ENCODE assay signal across 8 mouse cellular contexts in genomic region chr10:43171106-43171505, GRCm38 (mm10). TPM values are rescaled to one million over a fixed set of nuclear protein-coding genes. Genes with fewer than 3 reads are reported as not detected.
A peak's percentile ranks its signal among the peaks of the same experiment; 100 is the strongest.
DNase-seq lines count a peak whose midpoint lies in the region; ATAC-seq lines count a peak whose summit lies in the region.

No protein-coding gene starts in this region.

- H3K36me3 ChIP-seq in midbrain, embryonic 15.5 days (replicated peaks): no peaks in the 10 kb centered on the region

- WGBS in midbrain, embryonic 15.5 days: 6% methylated on average over 8 of the region's 8 CpGs

- peaks cover 52% of the 10 kb centered on the region for H3K4me1 ChIP-seq in midbrain, embryonic 15.5 days

- DNase-seq in cerebellum, postnatal 10 days: peak; percentile 49 to 53
- DNase-seq in cerebellum, adult 11 months: no peak
- peak; percentile 62 for DNase-seq in embryo, embryonic 9.5 days (ENCODE audit: extremely low spot score)
- peak; percentile 36 to 44 for DNase-seq in heart, postnatal 10 days
- no peak for DNase-seq in thymus, postnatal 25 days
- no peak for DNase-seq in lung, postnatal 10 days
- DNase-seq in B cell, adult 2 months: no peak

- peak overlapping the region; percentile 25 for H3K9ac ChIP-seq in midbrain, embryonic 15.5 days

- ATAC-seq in midbrain, embryonic 15.5 days (replicated peaks): no peak

- H3K27me3 ChIP-seq in midbrain, embryonic 15.5 days (replicated peaks): no peaks in the 10 kb centered on the region

- H3K9me3 ChIP-seq in midbrain, embryonic 15.5 days: no peaks in the 10 kb centered on the region

- intact Hi-C loops in heart, postnatal 10 days (cut with DNase I): loop anchor here (2.0 to 5.0 kb wide), 3 partner anchors 164 to 281 kb away; no protein-coding TSS in a partner anchor

- H3K4me3 ChIP-seq in midbrain, embryonic 15.5 days: peak overlapping the region; percentile 59

- H3K27ac ChIP-seq in midbrain, embryonic 15.5 days: 0 out of 2 replicates have a peak overlapping the region, but pooled peaks have one; percentile 38

- H3K4me2 ChIP-seq in midbrain, embryonic 15.5 days: peak overlapping the region; percentile 76

RNA-seq across cellular contexts. Expression of gene Sobp, which starts 3.2 kb away (rescaled TPM):
- total RNA-seq in heart, postnatal 10 days (2021): 10 to 100 TPM; 12.0 to 15.4 TPM
- polyA plus RNA-seq in midbrain, embryonic 15.5 days (2015; fragmentation: Nextera tagmentation; extraction: Ambion mirVana): 15.9 and 17.3 TPM in 2 replicates

RNA-seq across cellular contexts. Expression of gene 9030612E09Rik, which starts 3.4 kb away (rescaled TPM):
- total RNA-seq in heart, postnatal 10 days (2021): 1 to 10 TPM; 1.6 to 2.3 TPM
- polyA plus RNA-seq in midbrain, embryonic 15.5 days (2015; fragmentation: Nextera tagmentation; extraction: Ambion mirVana): 2.8 and 3.5 TPM in 2 replicates

RNA-seq across cellular contexts. Expression of gene Pdss2, which starts 50.2 kb away (rescaled TPM):
- total RNA-seq in heart, postnatal 10 days (2021): 10 to 100 TPM; 21.7 to 24.7 TPM
- polyA plus RNA-seq in midbrain, embryonic 15.5 days (2015; fragmentation: Nextera tagmentation; extraction: Ambion mirVana): 17.4 and 17.6 TPM in 2 replicates

Comparison
In these comparisons a context has a peak if more than half of its experiments do, and no peak if none do; other contexts are left out.
1. DNase-seq: peak in cerebellum, postnatal 10 days (2 of 2), embryo, embryonic 9.5 days (single experiment) and heart, postnatal 10 days (2 of 2); none in cerebellum, adult 11 months (single experiment), thymus, postnatal 25 days (single experiment), lung, postnatal 10 days (single experiment) and B cell, adult 2 months (0 of 2).